Mouse (Mus musculus) heart, postnatal 4 days (tissue): ENCODE measurements around the gene Fosl1. TPM values are rescaled to one million over a fixed set of nuclear protein-coding genes. Genes with fewer than 3 reads are reported as not detected.
"Not testable (repeated sequence)": the region's sequence is repeated elsewhere in the genome, so short reads cannot be mapped to it uniquely, and the experiment has no call there.

Experiments used
- DNase-seq: peaks from one replicate; pipeline ENCODE4 v3.0.0; 2021
- total RNA-seq, 2 experiments: library from RNA; stranded (reverse); gene quantifications; 2 replicates each; pipeline ENCODE4 v1.2.3; 2021

Gene Fosl1
- total RNA-seq = not detected

- peak; percentile 69 for DNase-seq
Observed at GRCm38 (mm10) chr19:5447515-5448353, at the start of gene Fosl1. Fosl1 (plus strand) TSS chr19:5447547.

- DNase-seq = not testable (repeated sequence)
Observed at GRCm38 (mm10) chr19:5401073-5401472, 46.3 kb upstream of the Fosl1 start.

- no peak for DNase-seq
Observed at GRCm38 (mm10) chr19:5402293-5402692, 45.1 kb upstream of the Fosl1 start, which contains the start of gene Tsga10ip. Tsga10ip (minus strand) TSS chr19:5402526.

GRCm38 (mm10) chr19:5405924-5406323, 41.4 kb upstream of the Fosl1 start:
- no peak for DNase-seq

DNA sequence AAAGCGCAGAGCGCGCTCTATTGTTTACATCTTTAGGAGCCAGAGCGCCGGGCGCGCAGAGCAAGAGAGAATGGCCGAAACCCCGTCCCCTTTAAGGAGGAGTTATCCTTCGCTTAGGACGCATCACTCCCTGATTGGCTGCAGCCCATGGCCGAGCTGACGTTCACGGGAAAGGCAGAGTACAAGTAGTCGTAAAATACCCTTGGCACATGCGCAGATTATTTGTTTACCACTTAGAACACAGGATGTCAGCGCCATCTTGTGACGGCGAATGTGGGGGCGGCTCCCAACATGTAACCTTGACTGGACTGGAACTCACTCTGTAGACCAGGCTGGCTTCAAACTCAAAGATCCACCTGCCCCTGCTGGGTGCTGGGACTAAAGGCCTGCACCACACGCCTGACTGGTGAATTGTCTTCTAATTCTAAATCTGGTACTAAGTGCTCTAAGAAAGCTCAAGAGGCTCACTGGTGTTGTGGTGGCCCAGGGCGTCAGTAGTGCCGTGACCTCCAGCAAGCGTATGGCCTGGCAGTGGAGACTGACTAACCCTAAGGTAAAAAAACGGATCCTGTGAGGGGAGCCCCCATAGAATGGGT, 40.7 kb upstream of the Fosl1 start:
- peak; percentile 50 for DNase-seq

- DNase-seq = peak; percentile 64
Observed at GRCm38 (mm10) chr19:5407133-5407532, 40.2 kb upstream of the Fosl1 start.

- DNase-seq = no peak
Observed at GRCm38 (mm10) chr19:5408057-5409001, 39.0 kb upstream of the Fosl1 start.

DNA sequence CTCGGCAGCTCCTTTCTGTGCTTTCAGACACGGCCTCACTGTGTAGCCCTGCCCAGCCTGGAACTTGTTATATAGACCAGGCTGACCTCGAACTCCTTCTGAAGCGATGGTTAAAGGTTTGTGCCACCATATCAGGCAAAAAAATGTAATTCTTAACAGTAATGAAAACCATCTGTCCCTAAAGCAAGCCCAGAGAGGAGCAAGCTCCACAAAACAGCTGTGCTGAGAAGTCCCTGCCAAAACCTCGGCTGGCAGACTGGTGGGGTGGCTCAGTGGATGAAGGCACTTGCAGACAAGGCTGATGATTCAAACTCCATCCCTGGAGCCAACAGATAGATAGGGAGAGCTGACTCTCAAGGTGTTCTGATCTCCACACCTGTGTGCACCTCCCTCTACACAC, 38.3 kb upstream of the Fosl1 start:
- peak; percentile 71 for DNase-seq

GRCm38 (mm10) chr19:5410641-5411040, 36.7 kb upstream of the Fosl1 start:
- DNase-seq = no peak

- DNase-seq = no peak
Observed at GRCm38 (mm10) chr19:5411961-5412360, 35.4 kb upstream of the Fosl1 start.

GRCm38 (mm10) chr19:5413840-5414239, 33.5 kb upstream of the Fosl1 start:
- DNase-seq = no peak

DNA sequence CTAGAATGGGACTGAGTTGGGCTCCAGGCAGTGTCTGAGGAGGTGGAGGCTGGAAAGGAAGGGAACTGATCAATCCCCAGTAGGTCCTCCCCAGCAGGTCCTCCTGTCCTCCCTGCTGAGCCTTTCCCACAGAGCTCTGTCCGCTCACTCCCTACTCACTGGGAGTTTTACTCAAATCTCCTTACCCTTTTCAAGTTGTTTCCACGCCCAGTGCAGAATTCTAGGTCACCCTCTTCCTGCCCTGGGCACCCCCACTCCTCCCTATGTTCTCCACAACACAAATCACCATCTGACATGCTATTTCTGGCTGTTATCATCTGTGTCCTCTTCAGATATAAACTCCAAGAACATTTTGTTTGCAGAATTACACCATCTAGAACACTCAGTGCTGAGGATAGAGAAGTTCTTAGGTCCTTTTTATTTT, 32.8 kb upstream of the Fosl1 start:
- DNase-seq = no peak

DNA sequence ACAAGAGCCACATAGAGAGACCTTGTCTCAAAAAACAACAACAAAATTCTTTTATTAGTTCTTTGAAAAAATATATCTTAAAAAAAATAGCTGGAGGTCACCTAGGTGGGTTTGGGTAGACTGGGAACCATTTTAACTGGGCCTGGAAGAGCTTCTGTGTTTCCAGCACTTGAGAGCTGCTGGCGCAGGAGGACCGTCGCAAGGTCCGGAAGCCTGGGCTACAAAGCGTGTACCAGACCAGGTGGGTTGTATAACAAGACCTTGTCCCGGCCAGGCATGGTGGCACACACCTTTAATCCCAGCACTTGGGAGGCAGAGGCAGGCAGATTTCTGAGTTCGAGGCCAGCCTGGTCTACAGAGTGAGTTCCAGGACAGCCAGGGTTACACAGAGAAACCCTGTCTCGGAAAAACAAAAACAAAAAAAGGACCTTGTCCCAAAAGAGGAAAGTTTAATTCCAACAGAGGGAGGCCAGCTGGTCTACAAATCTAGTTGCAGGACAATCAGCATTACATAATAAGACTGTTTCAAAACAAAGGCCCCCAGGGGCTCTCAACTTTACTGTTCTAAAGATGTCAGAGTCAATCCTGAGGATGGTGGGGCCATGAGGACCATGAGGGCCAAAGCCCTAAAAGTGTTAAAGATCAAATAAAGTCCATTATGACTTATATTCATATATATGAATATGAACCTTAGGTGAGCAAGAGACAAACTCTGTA, 28.4 kb upstream of the Fosl1 start:
- DNase-seq = no peak

DNA sequence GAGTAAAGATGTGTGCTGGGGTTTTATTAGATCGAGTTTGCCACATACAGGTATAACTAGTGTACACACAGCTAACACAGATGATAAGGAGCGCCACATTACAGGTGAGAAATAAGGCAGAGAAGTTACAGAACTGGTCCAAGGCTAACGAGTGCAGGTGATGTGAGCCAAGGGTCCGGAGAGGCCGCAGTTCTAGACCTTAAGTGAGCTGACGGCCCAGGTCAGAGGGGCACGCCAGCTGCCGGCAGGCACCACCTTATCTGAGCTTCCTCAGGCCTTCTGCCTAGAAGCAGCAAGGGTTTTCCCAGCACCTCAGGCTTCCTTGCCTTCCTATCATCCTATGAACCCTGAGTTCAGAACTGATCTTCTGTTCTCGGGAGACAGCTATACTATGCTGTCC, 27.7 kb upstream of the Fosl1 start:
- DNase-seq = no peak

DNA sequence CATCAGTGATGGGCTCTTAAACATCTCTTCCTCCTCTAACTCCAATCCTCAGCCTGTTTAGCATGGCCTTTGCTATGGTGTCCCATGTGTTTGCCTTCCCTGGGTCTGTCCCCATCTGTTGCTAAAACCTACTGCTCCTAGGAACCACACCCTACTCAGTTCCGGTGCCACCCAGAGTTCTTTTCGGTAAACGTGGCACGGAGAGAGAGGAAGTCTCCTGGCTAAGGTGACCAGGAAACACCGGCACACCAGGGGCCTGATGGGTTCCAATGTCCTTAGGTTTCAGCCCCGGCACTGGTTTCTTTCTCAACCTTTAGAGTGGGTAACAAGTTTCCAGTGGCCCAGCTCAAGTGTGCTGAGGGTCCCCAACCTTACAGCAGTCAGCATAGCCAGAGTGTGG, 26.8 kb upstream of the Fosl1 start:
- DNase-seq = no peak

DNA sequence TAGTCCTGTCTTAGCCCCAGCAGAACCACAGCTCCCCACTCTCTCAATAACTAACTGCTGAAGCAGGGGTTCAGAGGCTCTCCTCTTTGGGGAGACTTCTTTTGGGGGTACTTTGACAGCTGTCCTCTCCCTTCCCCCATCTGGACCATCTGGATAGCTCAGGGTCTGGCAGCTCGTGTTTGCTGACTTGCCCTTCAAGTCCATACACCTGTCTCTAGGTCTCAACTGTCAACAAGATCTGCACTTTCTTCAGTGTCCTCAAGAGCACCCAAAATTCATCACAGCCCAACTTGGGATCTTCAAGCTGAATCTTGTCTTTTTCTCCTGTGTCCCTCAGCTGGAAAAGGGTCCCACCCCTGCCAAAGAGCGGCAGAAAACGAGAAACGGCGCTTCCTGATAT, 25.6 kb upstream of the Fosl1 start:
- DNase-seq = no peak

- no peak for DNase-seq
Observed at GRCm38 (mm10) chr19:5422267-5422666, 25.1 kb upstream of the Fosl1 start.

DNA sequence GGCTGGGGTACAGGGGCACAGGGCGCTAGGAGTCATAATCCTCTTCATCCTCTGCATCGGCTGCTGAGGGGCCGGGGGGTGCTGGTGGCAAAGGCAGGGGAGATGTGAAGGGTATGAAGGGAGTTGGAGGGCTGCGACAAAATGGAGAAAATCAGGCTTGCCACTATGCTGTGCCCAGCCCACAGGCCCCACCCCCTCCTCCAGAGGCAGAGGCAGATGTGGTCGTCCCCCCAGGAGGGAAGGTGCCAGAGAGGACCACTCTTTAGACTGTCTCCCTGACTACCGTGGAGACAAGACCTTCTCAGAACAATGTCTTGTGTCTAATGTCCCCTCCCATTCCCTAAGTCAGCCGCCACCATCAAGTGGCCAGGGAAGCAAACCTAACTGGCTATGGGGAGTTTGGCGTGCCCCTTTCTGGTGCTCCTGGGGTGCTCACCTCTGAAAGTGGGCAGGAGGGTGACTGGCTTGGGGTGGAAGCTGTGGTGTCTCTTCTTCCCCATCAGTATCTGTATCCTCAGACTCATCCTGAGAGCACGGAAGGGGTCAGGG, 24.4 kb upstream of the Fosl1 start:
- DNase-seq = no peak

DNA sequence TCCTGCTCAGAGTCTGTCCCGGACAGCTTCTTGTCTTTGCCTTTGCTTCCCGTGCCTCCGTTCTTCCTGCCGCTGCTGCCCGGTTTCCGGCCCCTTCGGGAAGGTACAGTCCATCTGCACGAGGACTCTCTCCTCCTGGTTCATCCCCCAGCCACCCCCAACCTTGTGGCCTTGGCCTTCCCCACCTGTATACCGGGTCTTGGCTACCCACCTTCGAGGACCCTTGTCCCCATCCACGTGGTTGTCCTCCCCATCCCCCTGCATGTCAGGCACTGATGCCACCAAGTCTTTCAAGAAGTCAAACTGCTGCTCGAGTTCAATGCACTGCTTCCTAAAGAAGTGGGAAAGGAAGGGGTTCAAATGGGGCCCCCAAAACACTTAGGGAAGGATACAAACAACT, 23.8 kb upstream of the Fosl1 start:
- no peak for DNase-seq

- DNase-seq = peak; percentile 76
Observed at GRCm38 (mm10) chr19:5424092-5424781, 23.1 kb upstream of the Fosl1 start.
